Mouse (Mus musculus): ENCODE data around the gene 4930444G20Rik. TPM values are rescaled to one million over a fixed set of nuclear protein-coding genes. Genes with fewer than 3 reads are reported as not detected.
A peak's percentile ranks its signal among the peaks of the same experiment; 100 is the strongest.
"Not testable (repeated sequence)": the region's sequence is repeated elsewhere in the genome, so short reads cannot be mapped to it uniquely, and the experiment has no call there.

4930444G20Rik gene
- not detected for total RNA-seq (2021)
- long read RNA-seq, experiment 1, result 0 reads
- long read RNA-seq, experiment 2, result 0 reads

DNA sequence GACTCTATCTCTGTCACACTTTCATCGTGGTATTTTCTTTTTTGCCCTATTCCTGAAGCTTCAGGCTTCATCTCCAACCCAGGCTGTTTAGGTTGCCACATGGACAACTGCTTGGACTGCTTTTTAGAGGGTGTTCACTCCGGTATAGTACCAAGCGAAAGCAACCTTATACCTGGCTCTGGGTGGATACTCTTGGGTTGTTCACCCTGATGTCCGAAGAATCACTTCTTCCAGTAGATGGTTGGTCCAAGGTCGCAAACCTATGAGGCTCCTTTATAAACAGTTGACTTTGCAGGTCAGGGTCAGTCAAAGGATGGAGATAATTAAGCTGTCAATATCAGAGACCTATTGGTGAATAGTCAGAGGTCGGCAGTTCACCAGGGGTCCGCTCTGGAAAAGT lies at the start of gene 4930444G20Rik:
TSS of gene 4930444G20Rik (minus strand) at position 101 of the 400 bp plus-strand sequence.
- intact Hi-C loops (cut with DNase I); DNase-seq; H3K27ac ChIP-seq; H3K4me3 ChIP-seq: not testable (repeated sequence)

GRCm38 (mm10) chr10:22074531-22074930 lies 6.7 kb upstream of the 4930444G20Rik start:
- no peak for DNase-seq
- no peak for TF ChIP-seq CTCF (IDR thresholded peaks at IDR 0.05)
- intact Hi-C loops (cut with DNase I), result no loop called here
- H3K4me3 ChIP-seq, result no peak overlapping the region
- no peak overlapping the region for H3K27ac ChIP-seq

DNA sequence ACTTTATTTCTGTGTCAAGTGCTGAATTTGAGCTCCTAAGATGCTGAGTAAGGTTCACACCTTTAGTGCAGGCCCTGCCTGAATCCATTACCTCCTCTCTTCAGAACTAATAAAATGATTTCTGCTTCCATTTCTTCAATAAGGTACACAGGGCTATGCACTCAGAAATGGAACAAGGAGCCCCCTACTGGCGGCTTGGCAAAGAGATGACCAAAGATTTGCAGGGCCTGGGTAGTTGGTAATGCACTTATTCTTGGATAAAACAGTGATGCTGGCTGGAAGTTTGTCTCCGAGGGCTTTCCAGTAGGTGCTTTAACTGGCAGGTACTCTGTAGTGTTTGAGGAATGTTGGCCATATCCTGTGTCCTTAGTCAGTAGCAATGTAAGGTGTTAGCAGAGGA lies 4.9 kb upstream of the 4930444G20Rik start:
- H3K4me3 ChIP-seq, result no peak overlapping the region
- TF ChIP-seq CTCF (IDR thresholded peaks at IDR 0.05), result peak; percentile 19; the same call in 1 of the 2 replicates
- no peak overlapping the region for H3K27ac ChIP-seq
- no peak for DNase-seq
- intact Hi-C loops (cut with DNase I), result no loop called here

DNA sequence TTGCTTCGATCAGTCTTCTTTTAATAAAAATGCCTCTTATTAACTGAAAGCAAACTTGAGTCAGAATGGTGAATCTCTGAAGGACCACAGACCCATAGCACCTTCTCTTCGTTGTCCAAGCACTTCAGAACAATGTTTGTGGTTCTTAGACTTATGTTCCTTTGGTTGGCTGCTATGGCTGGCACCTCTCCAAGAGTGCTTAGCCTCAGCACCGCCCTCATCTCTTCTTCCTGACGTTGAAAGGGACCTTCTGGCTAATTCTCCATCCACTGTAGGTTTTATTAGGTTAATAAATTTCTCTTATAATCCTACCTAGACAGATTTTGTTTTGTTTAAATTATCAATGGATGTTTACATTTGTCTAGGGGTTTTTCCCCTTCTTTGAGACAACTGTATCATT lies 2.7 kb upstream of the 4930444G20Rik start:
- no peak for TF ChIP-seq CTCF (IDR thresholded peaks at IDR 0.05)
- intact Hi-C loops (cut with DNase I), result no loop called here
- DNase-seq, result no peak
- Histone ChIP-seq H3K27ac (no peak overlapping the region), H3K4me3 (no peak overlapping the region)

GRCm38 (mm10) chr10:22070168-22070567 lies 2.3 kb upstream of the 4930444G20Rik start:
- Histone ChIP-seq H3K27ac (no peak overlapping the region), H3K4me3 (no peak overlapping the region)
- no peak for TF ChIP-seq CTCF (IDR thresholded peaks at IDR 0.05)
- no peak for DNase-seq
- intact Hi-C loops (cut with DNase I), result no loop called here

DNA sequence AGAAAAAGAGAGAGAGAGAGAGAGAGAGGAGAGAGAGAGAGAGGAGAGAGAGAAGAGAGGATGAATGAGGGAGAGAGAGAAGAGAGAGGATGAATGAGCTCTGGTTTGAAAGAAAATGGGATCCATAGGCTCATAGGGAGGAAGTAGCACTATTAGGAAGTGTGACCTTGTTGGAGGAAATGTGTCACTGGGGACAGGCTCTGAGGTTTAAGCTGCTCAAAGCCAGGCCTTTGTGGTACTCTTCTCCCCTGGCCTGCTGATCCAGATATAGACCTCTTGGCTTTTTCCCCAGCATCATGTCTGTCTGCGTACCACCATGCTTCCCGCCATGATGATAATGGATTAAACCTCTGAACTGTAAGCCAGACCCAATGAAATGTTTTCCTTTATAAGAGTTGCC lies 8.5 kb downstream of the 4930444G20Rik start:
- intact Hi-C loops (cut with DNase I), result no loop called here
- TF ChIP-seq CTCF (IDR thresholded peaks at IDR 0.05), result no peak

DNA sequence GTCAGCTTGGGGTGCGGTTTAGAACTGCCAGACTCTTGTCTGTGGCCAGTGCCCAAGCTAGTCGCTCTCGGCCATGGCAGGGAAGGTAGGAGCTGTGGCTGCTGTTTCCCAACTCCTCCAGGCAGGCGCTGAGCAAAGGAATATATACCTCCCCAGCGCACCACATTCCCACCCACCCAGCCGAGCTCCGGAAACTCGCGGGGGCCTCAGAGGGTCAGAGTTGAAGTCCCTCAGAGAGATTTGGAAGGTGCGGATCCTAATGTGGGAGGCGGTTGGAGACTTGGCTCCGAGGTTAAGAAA lies 8.9 kb downstream of the 4930444G20Rik start:
- intact Hi-C loops (cut with DNase I), result no loop called here
- Histone ChIP-seq H3K27ac (no peak overlapping the region), H3K4me3 (peak overlapping the region; percentile 75)
- no peak for DNase-seq
- no peak for TF ChIP-seq CTCF (IDR thresholded peaks at IDR 0.05)

More for the DNA sequence above, 8.5 kb downstream of the 4930444G20Rik start:
- peak overlapping the region; percentile 75 for H3K4me3 ChIP-seq
- H3K27ac ChIP-seq, result no peak overlapping the region
- no peak for DNase-seq

DNA sequence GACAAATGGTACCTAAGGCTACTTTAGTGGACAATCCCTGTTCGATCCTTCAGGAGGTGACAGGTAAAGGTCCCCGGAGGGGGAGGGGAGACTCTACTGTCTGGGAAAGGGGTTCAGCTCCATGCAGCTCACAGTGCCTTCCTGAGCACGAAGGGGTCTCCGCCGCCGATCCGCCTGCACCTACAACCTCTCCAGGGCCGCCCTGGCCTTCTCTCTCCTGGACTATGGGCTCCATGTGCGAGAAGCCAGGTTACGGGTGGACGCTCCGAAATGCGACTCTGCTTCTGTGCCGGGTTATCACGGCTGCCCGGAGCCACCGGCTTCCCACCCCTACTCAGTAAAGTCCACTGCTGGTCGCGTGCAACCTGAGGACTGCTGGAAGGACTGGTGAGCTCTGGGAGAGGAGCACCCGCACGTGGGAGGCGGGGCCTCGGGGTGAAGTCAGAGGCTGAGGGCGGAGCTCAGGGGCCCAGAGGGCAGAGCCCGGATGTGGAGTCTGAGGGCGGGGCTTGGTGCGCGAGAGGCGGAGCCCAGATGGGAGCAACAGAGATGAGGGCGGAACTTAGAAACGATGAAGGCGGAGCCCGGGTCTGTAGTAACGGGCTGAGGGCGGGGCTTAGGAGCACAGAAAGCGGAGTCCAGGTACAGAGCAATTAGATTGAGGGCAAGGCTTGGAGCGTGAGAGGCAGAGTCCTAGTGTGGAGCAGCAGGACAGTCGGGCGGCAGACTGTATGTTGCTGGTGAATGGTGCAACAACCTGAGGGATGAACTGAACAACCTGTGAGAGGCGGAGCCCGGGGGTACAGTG lies 9.5 kb downstream of the 4930444G20Rik start:
- peak; percentile 92 for DNase-seq
- no peak overlapping the region for H3K27ac ChIP-seq
- no peak for TF ChIP-seq CTCF (IDR thresholded peaks at IDR 0.05)
- H3K4me3 ChIP-seq, result peak overlapping the region; percentile 75
- intact Hi-C loops (cut with DNase I), result no loop called here

- no peak overlapping the region for H3K27ac ChIP-seq
- H3K4me3 ChIP-seq, result no peak overlapping the region
- no peak for DNase-seq
- no peak for TF ChIP-seq CTCF (IDR thresholded peaks at IDR 0.05)
- intact Hi-C loops (cut with DNase I), result no loop called here
Observed at GRCm38 (mm10) chr10:22055308-22055707, 12.6 kb downstream of the 4930444G20Rik start.

GRCm38 (mm10) chr10:22036256-22036655 lies 31.6 kb downstream of the 4930444G20Rik start:
- DNase-seq, result peak; percentile 64
- H3K4me3 ChIP-seq; H3K27ac ChIP-seq; intact Hi-C loops (cut with DNase I): not testable (repeated sequence)
- peak; percentile 71 for TF ChIP-seq CTCF (IDR thresholded peaks at IDR 0.05)

DNA sequence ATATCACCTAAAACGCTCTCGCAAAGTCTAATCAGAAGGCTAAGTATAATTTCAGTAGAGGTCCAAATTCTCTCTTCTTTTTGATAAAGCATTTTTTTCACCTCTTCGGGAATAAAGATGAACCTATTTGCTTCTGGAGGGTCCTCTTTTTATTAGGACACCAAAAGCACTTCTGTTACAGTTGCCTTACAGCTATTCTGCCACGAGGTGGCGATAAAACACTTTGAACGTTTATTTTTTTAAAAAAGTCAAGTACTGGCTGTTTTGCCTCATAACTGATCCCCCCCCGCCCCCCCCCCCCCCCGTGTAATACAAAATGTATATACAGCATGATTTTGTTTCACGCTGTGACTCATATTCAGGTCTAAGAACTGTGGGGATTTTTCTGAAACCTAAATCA lies 33.6 kb downstream of the 4930444G20Rik start:
- TF ChIP-seq CTCF (IDR thresholded peaks at IDR 0.05), result peak; percentile 66
- Histone ChIP-seq H3K27ac (no peak overlapping the region), H3K4me3 (no peak overlapping the region)
- no peak for DNase-seq
- intact Hi-C loops (cut with DNase I), result no loop called here

DNA sequence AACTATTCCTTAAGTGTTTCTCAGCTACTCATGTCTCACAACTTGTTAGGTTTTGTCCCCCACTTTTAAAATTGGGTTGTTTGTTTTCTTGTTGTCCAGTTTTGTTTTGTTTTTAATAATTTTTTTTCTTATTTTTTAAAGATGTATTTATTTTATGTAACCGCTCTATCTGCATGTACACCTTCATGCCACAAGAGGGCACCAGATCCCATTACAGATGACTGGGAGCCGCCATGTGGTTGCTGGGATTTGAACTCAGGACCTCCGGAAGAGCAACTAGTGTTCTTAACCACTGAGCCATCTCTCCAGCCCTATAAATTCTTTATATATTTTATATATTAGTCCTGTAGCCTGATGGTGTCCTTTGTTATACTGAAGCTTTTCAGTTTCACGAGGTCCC lies 49.3 kb downstream of the 4930444G20Rik start:
- intact Hi-C loops (cut with DNase I), result no loop called here
- DNase-seq, result no peak
- Histone ChIP-seq H3K27ac (no peak overlapping the region), H3K4me3 (no peak overlapping the region)
- peak; percentile 42; the same call in 1 of the 2 replicates for TF ChIP-seq CTCF (IDR thresholded peaks at IDR 0.05)

GRCm38 (mm10) chr10:22017469-22018159 lies 50.3 kb downstream of the 4930444G20Rik start:
- no peak for DNase-seq
- H3K4me3 ChIP-seq, result no peak overlapping the region
- H3K27ac ChIP-seq, result no peak overlapping the region
- no peak for TF ChIP-seq CTCF (IDR thresholded peaks at IDR 0.05)
- intact Hi-C loops (cut with DNase I), result no loop called here

Other genes starting within 250 kb of the 4930444G20Rik start
- 100 to 1,000 TPM; 208 to 210 TPM for gene Sgk1, start 185.9 kb downstream of the 4930444G20Rik start, total RNA-seq (2021)
- gene E030030I06Rik, start 81.2 kb upstream of the 4930444G20Rik start, total RNA-seq (2021), result 1 to 10 TPM in 1 of 2 experiments, not detected in 1; 1.2 TPM
- gene Raet1e, start 90.5 kb upstream of the 4930444G20Rik start, total RNA-seq (2021), result not detected
- gene H60b, start 90.5 kb upstream of the 4930444G20Rik start, total RNA-seq (2021), result not detected